Comparison of ENCODE assay signal across 10 mouse cellular contexts in the genomic region with DNA sequence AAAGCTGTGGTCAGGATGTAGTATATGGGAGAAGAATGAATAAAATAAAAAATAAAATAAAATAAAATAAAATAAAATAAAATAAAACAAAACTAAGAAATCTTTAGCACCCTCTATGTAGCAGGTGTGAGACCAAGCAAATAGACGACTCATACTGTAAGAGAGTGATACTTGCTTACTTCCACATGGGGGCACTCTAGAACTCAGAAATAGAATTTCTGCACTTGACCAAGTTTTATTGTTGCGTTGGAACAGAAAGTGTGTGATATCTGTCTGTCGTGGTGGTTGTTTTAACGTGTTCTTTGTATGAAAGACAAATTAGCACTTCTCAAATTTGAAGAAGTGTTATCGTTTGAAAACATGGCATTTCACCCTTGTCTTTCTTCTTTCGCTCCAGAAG.
DNase-seq lines count a peak whose midpoint lies in the region; ATAC-seq and TF ChIP-seq lines count a peak whose summit lies in the region.
"Had no signal": no experiment of that assay in that cellular context is flagged by ENCODE, and none has a peak within 500 bp of the region (broad histone marks: within the 10 kb centered on the region; RNA-seq: fewer than 3 reads in every experiment).

No protein-coding gene starts in this region.

- peak; percentile 78 for TF ChIP-seq RAD21 in CH12.LX (IDR thresholded peaks at IDR 0.05; ENCODE audit: low read depth, low read length)

- H3K27me3 ChIP-seq in CH12.LX (replicated peaks): no peaks in the 10 kb centered on the region
- no peaks in the 10 kb centered on the region for H3K27me3 ChIP-seq in midbrain, embryonic 14.5 days (ENCODE audit: control insufficient read depth, insufficient read depth, low read length)
- H3K27me3 ChIP-seq: liver, embryonic 13.5 days had no signal

- in situ Hi-C loops in CH12.LX (cut with MboI; ENCODE audit: low pct_ligation_motif_present, low pct_unique_long_range_greater_than_20kb, low sequenced_read_pairs): no loop called here

- dilution Hi-C loops in CH12.LX (cut with MboI; ENCODE audit: extremely low pct_ligation_motif_present, extremely low pct_unique_long_range_greater_than_20kb, low sequenced_read_pairs): no loop called here

- DNase-seq in layer of hippocampus, adult 11-12 months (ENCODE audit: low spot score): peak; percentile 16
- no peak for DNase-seq in layer of hippocampus, postnatal 25 days (ENCODE audit: extremely low spot score in 1 of 2, low spot score in 1 of 2)
- DNase-seq in CH12.LX (ENCODE audit: extremely low read depth): peak; percentile 60
- peak; percentile 83 for DNase-seq in midbrain, embryonic 14.5 days
- no peak for DNase-seq in urinary bladder, postnatal 36 days (ENCODE audit: low spot score in 2 of 2)
- no peak for DNase-seq in heart, adult 8-10 months (ENCODE audit: low spot score)
- DNase-seq: liver, embryonic 13.5 days; spleen, adult 18-20 months had no signal

- TF ChIP-seq EP300 in CH12.LX (IDR thresholded peaks at IDR 0.05; ENCODE audit: low read length): no peak

- 0 out of 2 replicates have a peak overlapping the region, but pooled peaks have one; percentile 36 for H3K4me2 ChIP-seq in CH12.LX (ENCODE audit: insufficient read depth, low read depth, poor library complexity, severe bottlenecking)
- no peak overlapping the region for H3K4me2 ChIP-seq in midbrain, embryonic 14.5 days (ENCODE audit: low read length)
- H3K4me2 ChIP-seq: liver, embryonic 13.5 days had no signal

- H3K36me3 ChIP-seq in CH12.LX (replicated peaks in 1 of 2; ENCODE audit: control insufficient read depth in 1 of 2, insufficient read depth in 1 of 2, low read length in 1 of 2): no peaks in the 10 kb centered on the region
- no peaks in the 10 kb centered on the region for H3K36me3 ChIP-seq in midbrain, embryonic 14.5 days (ENCODE audit: control insufficient read depth, insufficient read depth, low read length)
- H3K36me3 ChIP-seq: liver, embryonic 13.5 days had no signal

- H3K27ac ChIP-seq in CH12.LX (ENCODE audit: insufficient read depth, low read depth): no peak overlapping the region
- H3K27ac ChIP-seq in midbrain, embryonic 14.5 days (replicated peaks; ENCODE audit: low read depth, low read length): no peak overlapping the region
- H3K27ac ChIP-seq: liver, embryonic 13.5 days had no signal

- TF ChIP-seq CTCF in CH12.LX (conservative IDR thresholded peaks at IDR 0.05 in 1 of 2, IDR thresholded peaks at IDR 0.05 in 1 of 2; ENCODE audit: low read depth in 2 of 2, low read length in 2 of 2): peak in 1 of 2 experiments; percentile 74; a peak in 2 of 4 replicates

- H3K9me3 ChIP-seq in CH12.LX (replicated peaks; ENCODE audit: low read length): no peaks in the 10 kb centered on the region
- H3K9me3 ChIP-seq in midbrain, embryonic 14.5 days (ENCODE audit: control insufficient read depth, low read length): no peaks in the 10 kb centered on the region
- H3K9me3 ChIP-seq: liver, embryonic 13.5 days had no signal

- no peak overlapping the region for H3K9ac ChIP-seq in CH12.LX (ENCODE audit: insufficient read depth, low read depth)
- no peak overlapping the region for H3K9ac ChIP-seq in midbrain, embryonic 14.5 days (replicated peaks; ENCODE audit: low read length)
- H3K9ac ChIP-seq: liver, embryonic 13.5 days had no signal

- 52% methylated on average over 6 of the region's 6 CpGs for WGBS in midbrain, embryonic 14.5 days

- H3K4me3 ChIP-seq in CH12.LX (replicated peaks in 1 of 3; ENCODE audit: low read depth in 2 of 3, low read length in 2 of 3, poor library complexity in 1 of 3): no peak overlapping the region
- no peak overlapping the region for H3K4me3 ChIP-seq in midbrain, embryonic 14.5 days (replicated peaks; ENCODE audit: low read depth, low read length)
- H3K4me3 ChIP-seq: liver, embryonic 13.5 days had no signal

- ATAC-seq in common myeloid progenitor, adult 5-6 weeks (replicated peaks; ENCODE audit: low read depth, poor library complexity, severe bottlenecking): peak; percentile 81
- ATAC-seq in midbrain, embryonic 14.5 days (ENCODE audit: low FRiP score, low TSS enrichment): peak; percentile 62; the same call in 1 of the 2 replicates
- no peak for ATAC-seq in monocyte, adult 5-6 weeks (replicated peaks; ENCODE audit: insufficient number of reproducible peaks, low FRiP score, low TSS enrichment, poor library complexity, severe bottlenecking)

- TF ChIP-seq POLR2A in CH12.LX (IDR thresholded peaks at IDR 0.05; ENCODE audit: low read depth, low read length): no peak

- H3K79me2 ChIP-seq in CH12.LX (replicated peaks; ENCODE audit: control insufficient read depth, extremely low read depth, insufficient read depth, poor library complexity, severe bottlenecking): no peaks in the 10 kb centered on the region

- no peaks in the 10 kb centered on the region for H3K4me1 ChIP-seq in CH12.LX (ENCODE audit: control insufficient read depth in 1 of 2, insufficient read depth in 2 of 2)
- no peaks in the 10 kb centered on the region for H3K4me1 ChIP-seq in midbrain, embryonic 14.5 days (ENCODE audit: control insufficient read depth, insufficient read depth, low read length)
- H3K4me1 ChIP-seq: liver, embryonic 13.5 days had no signal

TF ChIP-seq in CH12.LX, 34 proteins besides CTCF, POLR2A, EP300 and RAD21:
- TF ChIP-seq SMC3 (IDR thresholded peaks at IDR 0.05; ENCODE audit: low read depth, low read length) (peak; percentile 64), KAT2A (IDR thresholded peaks at IDR 0.05; ENCODE audit: insufficient replicate concordance, low read length) (no peak)

Comparison
In these comparisons a context has a peak if more than half of its experiments do, and no peak if none do; other contexts are left out.
1. DNase-seq: peak in layer of hippocampus, adult 11-12 months (single experiment), CH12.LX (single experiment) and midbrain, embryonic 14.5 days (single experiment); none in layer of hippocampus, postnatal 25 days (0 of 2), urinary bladder, postnatal 36 days (0 of 2) and heart, adult 8-10 months (single experiment).